Comparison of ENCODE assay signal across 13 mouse cellular contexts in the genomic region with DNA sequence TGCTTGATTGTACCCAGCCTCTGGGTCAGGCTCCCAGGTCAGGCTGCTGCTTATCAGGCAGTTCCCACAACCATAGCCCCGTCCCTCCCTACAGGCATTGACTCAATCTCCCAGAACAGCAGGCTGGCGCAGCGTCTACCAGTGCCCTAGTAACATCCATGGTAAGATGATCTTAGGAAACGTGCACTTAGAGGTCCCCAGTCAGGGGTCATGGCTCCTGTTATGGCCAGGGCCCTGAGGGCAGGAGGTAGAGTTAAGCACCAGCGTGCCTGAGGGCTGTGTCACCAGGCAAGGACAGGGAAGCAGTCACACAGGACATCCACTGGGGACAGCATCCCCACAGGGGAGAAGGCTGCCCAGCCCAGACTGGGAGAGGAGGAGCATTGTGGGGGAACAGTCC. TPM values are rescaled to one million over a fixed set of nuclear protein-coding genes. Genes with fewer than 3 reads are reported as not detected.
A peak's percentile ranks its signal among the peaks of the same experiment; 100 is the strongest.
DNase-seq lines count a peak whose midpoint lies in the region; ATAC-seq and TF ChIP-seq lines count a peak whose summit lies in the region.
"Had no signal": no experiment of that assay in that cellular context is flagged by ENCODE, and none has a peak within 500 bp of the region (broad histone marks: within the 10 kb centered on the region; RNA-seq: fewer than 3 reads in every experiment).

No protein-coding gene starts in this region.

- no peak overlapping the region for H3K4me2 ChIP-seq in intestine, postnatal 0 days (replicated peaks; ENCODE audit: low read depth)
- H3K4me2 ChIP-seq in intestine, embryonic 16.5 days (ENCODE audit: low read depth, low read length) = no peak overlapping the region
- no peak overlapping the region for H3K4me2 ChIP-seq in hindbrain, postnatal 0 days (ENCODE audit: low read depth, low read length)
- no peak overlapping the region for H3K4me2 ChIP-seq in midbrain, embryonic 12.5 days (replicated peaks)
- H3K4me2 ChIP-seq: forebrain, embryonic 15.5 days; heart, embryonic 13.5 days had no signal

- H3K9ac ChIP-seq in intestine, postnatal 0 days (ENCODE audit: low read depth, low read length) = no peak overlapping the region
- no peak overlapping the region for H3K9ac ChIP-seq in intestine, embryonic 16.5 days (ENCODE audit: low read depth, low read length)
- no peak overlapping the region for H3K9ac ChIP-seq in hindbrain, postnatal 0 days (replicated peaks; ENCODE audit: low read length)
- H3K9ac ChIP-seq in midbrain, embryonic 12.5 days (replicated peaks) = no peak overlapping the region
- H3K9ac ChIP-seq: forebrain, embryonic 15.5 days; heart, embryonic 13.5 days had no signal

- no peaks in the 10 kb centered on the region for H3K27me3 ChIP-seq in intestine, postnatal 0 days (replicated peaks; ENCODE audit: control insufficient read depth, insufficient read depth, low read length)
- H3K27me3 ChIP-seq in intestine, embryonic 16.5 days (replicated peaks; ENCODE audit: control insufficient read depth, insufficient read depth, low read length) = no peaks in the 10 kb centered on the region
- no peaks in the 10 kb centered on the region for H3K27me3 ChIP-seq in hindbrain, postnatal 0 days (ENCODE audit: insufficient read depth, low read length)
- H3K27me3 ChIP-seq in midbrain, embryonic 12.5 days = no peaks in the 10 kb centered on the region
- H3K27me3 ChIP-seq: forebrain, embryonic 15.5 days; heart, embryonic 13.5 days had no signal

- no peak overlapping the region for H3K27ac ChIP-seq in intestine, postnatal 0 days (ENCODE audit: low read depth, low read length)
- H3K27ac ChIP-seq in intestine, embryonic 16.5 days (ENCODE audit: low read length) = no peak overlapping the region
- no peak overlapping the region for H3K27ac ChIP-seq in hindbrain, postnatal 0 days
- H3K27ac ChIP-seq in midbrain, embryonic 12.5 days (replicated peaks) = 0 out of 2 replicates have a peak overlapping the region, but pooled peaks have one; percentile 30
- H3K27ac ChIP-seq: forebrain, embryonic 15.5 days; left cerebral cortex, adult 2 months had no signal

- peak; percentile 33 for TF ChIP-seq CTCF in intestine, postnatal 0 days (IDR thresholded peaks at IDR 0.05; ENCODE audit: low read depth)
- TF ChIP-seq CTCF in hindbrain, postnatal 0 days (IDR thresholded peaks at IDR 0.05; ENCODE audit: low read depth) = peak; percentile 25; the same call in 1 of the 2 replicates

- 59% methylated on average over 5 of the region's 5 CpGs for WGBS in intestine, postnatal 0 days
- WGBS in intestine, embryonic 16.5 days = 46% methylated on average over 5 of the region's 5 CpGs
- 36% methylated on average over 5 of the region's 5 CpGs for WGBS in hindbrain, postnatal 0 days
- WGBS in midbrain, embryonic 12.5 days = 32% methylated on average over 5 of the region's 5 CpGs

- peak; percentile 40 for DNase-seq in c-Kit-positive CD71-positive TER-119-positive erythroid progenitor cells, embryonic 14.5 days (ENCODE audit: low spot score)
- DNase-seq in hindbrain, postnatal 0 days (ENCODE audit: low spot score) = no peak
- no peak for DNase-seq in MN1 (ENCODE audit: low spot score)
- no peak for DNase-seq in urinary bladder, postnatal 14 days (ENCODE audit: low spot score)
- DNase-seq: cerebellum, postnatal 14 days; kidney, postnatal 14 days; thymus, postnatal 36 days had no signal

- no peaks in the 10 kb centered on the region for H3K4me1 ChIP-seq in intestine, postnatal 0 days (replicated peaks; ENCODE audit: control insufficient read depth, insufficient read depth, low read length)
- H3K4me1 ChIP-seq in intestine, embryonic 16.5 days (ENCODE audit: control insufficient read depth, insufficient read depth, low read length) = no peaks in the 10 kb centered on the region
- H3K4me1 ChIP-seq in hindbrain, postnatal 0 days (ENCODE audit: insufficient read depth, low read length) = no peaks in the 10 kb centered on the region
- peaks cover 26% of the 10 kb centered on the region for H3K4me1 ChIP-seq in midbrain, embryonic 12.5 days

- H3K9me3 ChIP-seq in intestine, postnatal 0 days (ENCODE audit: control insufficient read depth) = no peaks in the 10 kb centered on the region
- no peaks in the 10 kb centered on the region for H3K9me3 ChIP-seq in intestine, embryonic 16.5 days (ENCODE audit: control insufficient read depth, low read length)
- H3K9me3 ChIP-seq in hindbrain, postnatal 0 days (ENCODE audit: low read length) = no peaks in the 10 kb centered on the region
- H3K9me3 ChIP-seq in midbrain, embryonic 12.5 days = no peaks in the 10 kb centered on the region
- H3K9me3 ChIP-seq: forebrain, embryonic 15.5 days; heart, embryonic 13.5 days had no signal

- no peak overlapping the region for H3K4me3 ChIP-seq in intestine, postnatal 0 days (ENCODE audit: low read depth, low read length)
- H3K4me3 ChIP-seq in intestine, embryonic 16.5 days (ENCODE audit: low read length) = no peak overlapping the region
- no peak overlapping the region for H3K4me3 ChIP-seq in hindbrain, postnatal 0 days (ENCODE audit: low read length)
- H3K4me3 ChIP-seq in midbrain, embryonic 12.5 days = no peak overlapping the region
- H3K4me3 ChIP-seq: forebrain, embryonic 15.5 days; heart, embryonic 13.5 days; left cerebral cortex, adult 2 months had no signal

- ATAC-seq in intestine, postnatal 0 days = no peak
- ATAC-seq in intestine, embryonic 16.5 days = no peak
- peak; percentile 25; the same call in 1 of the 2 replicates for ATAC-seq in hindbrain, postnatal 0 days
- no peak for ATAC-seq in midbrain, embryonic 12.5 days (ENCODE audit: low FRiP score, low read depth)
- ATAC-seq: forebrain, embryonic 15.5 days had no signal

- peaks cover 39% of the 10 kb centered on the region for H3K36me3 ChIP-seq in intestine, postnatal 0 days (ENCODE audit: control insufficient read depth, insufficient read depth)
- peaks cover 14% of the 10 kb centered on the region; the same call in 1 of the 2 replicates for H3K36me3 ChIP-seq in intestine, embryonic 16.5 days (ENCODE audit: control insufficient read depth, insufficient read depth, low read length)
- peaks cover 28% of the 10 kb centered on the region for H3K36me3 ChIP-seq in hindbrain, postnatal 0 days (ENCODE audit: insufficient read depth, low read length)
- peaks cover 47% of the 10 kb centered on the region for H3K36me3 ChIP-seq in midbrain, embryonic 12.5 days

RNA-seq across cellular contexts. Expression of gene Wfikkn1, which starts 1.6 kb away (rescaled TPM):
- polyA plus RNA-seq in intestine, postnatal 0 days (2015; fragmentation: Nextera tagmentation; extraction: Ambion mirVana) = 0.14 and 0.27 TPM in 2 replicates
- 0.16 and 0.55 TPM in 2 replicates for polyA plus RNA-seq in intestine, embryonic 16.5 days (2015; fragmentation: Nextera tagmentation; extraction: Ambion mirVana)
- total RNA-seq in hindbrain, postnatal 0 days (2014; rRNA removed) = 1.2 and 1.5 TPM in 2 replicates
- polyA plus RNA-seq in hindbrain, postnatal 0 days (2015; fragmentation: Nextera tagmentation; extraction: Ambion mirVana) = 0.33 and 0.58 TPM in 2 replicates
- 0.52 and 0.60 TPM in 2 replicates for polyA plus RNA-seq in midbrain, embryonic 12.5 days (2016; fragmentation: Nextera tagmentation; extraction: Ambion mirVana)

RNA-seq across cellular contexts. Expression of gene Mettl26, which starts 7.4 kb away (rescaled TPM):
- 46.6 and 51.7 TPM in 2 replicates for polyA plus RNA-seq in intestine, postnatal 0 days (2015; fragmentation: Nextera tagmentation; extraction: Ambion mirVana)
- 61.0 and 66.9 TPM in 2 replicates for polyA plus RNA-seq in intestine, embryonic 16.5 days (2015; fragmentation: Nextera tagmentation; extraction: Ambion mirVana)
- 50.0 and 63.1 TPM in 2 replicates for total RNA-seq in hindbrain, postnatal 0 days (2014; rRNA removed)
- 62.9 and 64.8 TPM in 2 replicates for polyA plus RNA-seq in hindbrain, postnatal 0 days (2015; fragmentation: Nextera tagmentation; extraction: Ambion mirVana)
- polyA plus RNA-seq in midbrain, embryonic 12.5 days (2016; fragmentation: Nextera tagmentation; extraction: Ambion mirVana) = 59.5 and 65.2 TPM in 2 replicates

RNA-seq across cellular contexts. Expression of gene Mcrip2, which starts 13.7 kb away (rescaled TPM):
- 51.0 and 55.9 TPM in 2 replicates for polyA plus RNA-seq in intestine, postnatal 0 days (2015; fragmentation: Nextera tagmentation; extraction: Ambion mirVana)
- polyA plus RNA-seq in intestine, embryonic 16.5 days (2015; fragmentation: Nextera tagmentation; extraction: Ambion mirVana) = 79.5 and 89.3 TPM in 2 replicates
- total RNA-seq in hindbrain, postnatal 0 days (2014; rRNA removed) = 27.0 and 32.1 TPM in 2 replicates
- 54.3 and 54.7 TPM in 2 replicates for polyA plus RNA-seq in hindbrain, postnatal 0 days (2015; fragmentation: Nextera tagmentation; extraction: Ambion mirVana)
- polyA plus RNA-seq in midbrain, embryonic 12.5 days (2016; fragmentation: Nextera tagmentation; extraction: Ambion mirVana) = 6.8 and 8.5 TPM in 2 replicates

RNA-seq across cellular contexts. Expression of gene Wdr90, which starts 21.0 kb away (rescaled TPM):
- 2.5 and 2.9 TPM in 2 replicates for polyA plus RNA-seq in intestine, postnatal 0 days (2015; fragmentation: Nextera tagmentation; extraction: Ambion mirVana)
- 11.3 and 11.9 TPM in 2 replicates for polyA plus RNA-seq in intestine, embryonic 16.5 days (2015; fragmentation: Nextera tagmentation; extraction: Ambion mirVana)
- total RNA-seq in hindbrain, postnatal 0 days (2014; rRNA removed) = 54.5 and 75.5 TPM in 2 replicates
- 13.2 TPM in 2 replicates for polyA plus RNA-seq in hindbrain, postnatal 0 days (2015; fragmentation: Nextera tagmentation; extraction: Ambion mirVana)
- 38.1 and 38.5 TPM in 2 replicates for polyA plus RNA-seq in midbrain, embryonic 12.5 days (2016; fragmentation: Nextera tagmentation; extraction: Ambion mirVana)

RNA-seq across cellular contexts. Expression of gene Rab40c, which starts 37.2 kb away (rescaled TPM):
- polyA plus RNA-seq in intestine, postnatal 0 days (2015; fragmentation: Nextera tagmentation; extraction: Ambion mirVana) = 15.8 and 16.9 TPM in 2 replicates
- 23.2 and 24.3 TPM in 2 replicates for polyA plus RNA-seq in intestine, embryonic 16.5 days (2015; fragmentation: Nextera tagmentation; extraction: Ambion mirVana)
- total RNA-seq in hindbrain, postnatal 0 days (2014; rRNA removed) = 33.2 and 39.1 TPM in 2 replicates
- 34.7 and 35.3 TPM in 2 replicates for polyA plus RNA-seq in hindbrain, postnatal 0 days (2015; fragmentation: Nextera tagmentation; extraction: Ambion mirVana)
- polyA plus RNA-seq in midbrain, embryonic 12.5 days (2016; fragmentation: Nextera tagmentation; extraction: Ambion mirVana) = 38.0 and 38.8 TPM in 2 replicates
